Mouse (Mus musculus) hindbrain, embryonic 14.5 days (tissue): Measurements from ENCODE around the gene Slc35a1. TPM values are rescaled to one million over a fixed set of nuclear protein-coding genes. Genes with fewer than 3 reads are reported as not detected.

Source experiments
- ATAC-seq: fragments of 200-750 bp; cut with Nextera tagmentation; 2 replicates; pipeline ENCODE4 v1.8.0; 2017; ENCODE audit warnings: moderate number of reproducible peaks, mild to moderate bottlenecking, moderate TSS enrichment, moderate library complexity; ENCODE audit not compliant: low FRiP score
- DNase-seq: peaks from one replicate; pipeline ENCODE4 v3.0.0-alpha.2; 2015; ENCODE audit warnings: low spot score
- H3K27ac ChIP-seq: fragments of 300-500 bp; sonication (generic); 2 replicates; pipeline ENCODE4 v1.5.1; 2014; ENCODE audit warnings: mild to moderate bottlenecking, moderate library complexity
- H3K27me3 ChIP-seq: fragments of 300-500 bp; sonication (generic); 2 replicates; pipeline ENCODE4 v1.6.1; 2014; ENCODE audit warnings: mild to moderate bottlenecking, low read length, mixed read lengths; ENCODE audit not compliant: control insufficient read depth, insufficient read depth
- H3K36me3 ChIP-seq: fragments of 300-500 bp; sonication (generic); replicated peaks from 2 replicates; pipeline ENCODE4 v1.6.1; 2014; ENCODE audit not compliant: control insufficient read depth, insufficient read depth
- H3K4me1 ChIP-seq: fragments of 300-500 bp; sonication (generic); replicated peaks from 2 replicates; pipeline ENCODE4 v1.6.1; 2014; ENCODE audit warnings: antibody characterized with exemption, low read length, mixed read lengths; ENCODE audit not compliant: control insufficient read depth, insufficient read depth
- H3K4me2 ChIP-seq: fragments of 300-500 bp; sonication (generic); replicated peaks from 2 replicates; pipeline ENCODE4 v1.6.1; 2014; ENCODE audit warnings: mild to moderate bottlenecking, moderate library complexity
- H3K4me3 ChIP-seq: fragments of 300-500 bp; sonication (generic); replicated peaks from 2 replicates; pipeline ENCODE4 v1.5.1; 2014; ENCODE audit warnings: mild to moderate bottlenecking, low read length
- H3K9ac ChIP-seq: fragments of 300-500 bp; sonication (generic); 2 replicates; pipeline ENCODE4 v1.6.1; 2014
- H3K9me3 ChIP-seq: fragments of 300-500 bp; sonication (generic); 2 replicates; pipeline ENCODE4 v1.6.1; 2016; ENCODE audit warnings: low read length; ENCODE audit not compliant: control insufficient read depth
- WGBS: fragments of 180-500 bp; shearing (Covaris S2); extraction: QIAGEN DNeasy Blood & Tissue Kit; methylation state at CpG from one replicate; pipeline ENCODE4 v1.1.7; 2014; 5-methylcytosine and 5-hydroxymethylcytosine counted together
- polyA plus RNA-seq: library from polyadenylated mRNA; unstranded; fragments of >200 nt; fragmentation: Nextera tagmentation; extraction: Ambion mirVana; gene quantifications from 2 replicates; pipeline ENCODE4 v1.2.1, GENCODE M21; 2014

The Slc35a1 gene
- polyA plus RNA-seq, 1 experiment from 2014 or later: 47.3 TPM

GRCm38 (mm10) chr4:34636036-34636435 lies 51.2 kb downstream of the Slc35a1 start:
- no peak for DNase-seq
- peaks cover 41% of the 10 kb centered on the region for H3K36me3 ChIP-seq
- H3K27me3 ChIP-seq: no peaks in the 10 kb centered on the region
- H3K9me3 ChIP-seq: no peaks in the 10 kb centered on the region
- H3K27ac ChIP-seq: no peak overlapping the region
- H3K4me3 ChIP-seq: no peak overlapping the region
- no peaks in the 10 kb centered on the region for H3K4me1 ChIP-seq
- 85% methylated on average over 5 of the region's 5 CpGs for WGBS
- no peak for ATAC-seq
- no peak overlapping the region for H3K4me2 ChIP-seq
- no peak overlapping the region for H3K9ac ChIP-seq

GRCm38 (mm10) chr4:34634129-34634528 lies 53.1 kb downstream of the Slc35a1 start:
- no peak overlapping the region for H3K9ac ChIP-seq
- H3K4me1 ChIP-seq: no peaks in the 10 kb centered on the region
- no peaks in the 10 kb centered on the region for H3K9me3 ChIP-seq
- no peaks in the 10 kb centered on the region for H3K27me3 ChIP-seq
- H3K27ac ChIP-seq: no peak overlapping the region
- no peak for DNase-seq
- peaks cover 44% of the 10 kb centered on the region for H3K36me3 ChIP-seq
- WGBS: 98% methylated on average over 7 of the region's 7 CpGs
- no peak overlapping the region for H3K4me3 ChIP-seq
- H3K4me2 ChIP-seq: no peak overlapping the region
- ATAC-seq: no peak

- H3K27ac ChIP-seq: no peak overlapping the region
- H3K27me3 ChIP-seq: no peaks in the 10 kb centered on the region
- no peak overlapping the region for H3K4me3 ChIP-seq
- DNase-seq: no peak
- WGBS: 94% methylated on average over 1 of the region's 1 CpGs
- peaks cover 68% of the 10 kb centered on the region for H3K36me3 ChIP-seq
- H3K4me2 ChIP-seq: no peak overlapping the region
- no peaks in the 10 kb centered on the region for H3K9me3 ChIP-seq
- no peaks in the 10 kb centered on the region for H3K4me1 ChIP-seq
- ATAC-seq: no peak
- H3K9ac ChIP-seq: no peak overlapping the region
These were observed 57.3 kb downstream of the Slc35a1 start for GRCm38 (mm10) chr4:34629956-34630355.

GRCm38 (mm10) chr4:34626401-34626800 lies 60.8 kb downstream of the Slc35a1 start:
- H3K27me3 ChIP-seq: no peaks in the 10 kb centered on the region
- H3K4me3 ChIP-seq: no peak overlapping the region
- peaks cover 78% of the 10 kb centered on the region for H3K36me3 ChIP-seq
- H3K4me1 ChIP-seq: no peaks in the 10 kb centered on the region
- DNase-seq (no peak), ATAC-seq (no peak)
- no peaks in the 10 kb centered on the region for H3K9me3 ChIP-seq
- H3K4me2 ChIP-seq: no peak overlapping the region
- no peak overlapping the region for H3K27ac ChIP-seq
- 95% methylated on average over 6 of the region's 6 CpGs for WGBS
- no peak overlapping the region for H3K9ac ChIP-seq

GRCm38 (mm10) chr4:34625556-34625955 lies 61.7 kb downstream of the Slc35a1 start:
- no peaks in the 10 kb centered on the region for H3K9me3 ChIP-seq
- ATAC-seq (no peak), DNase-seq (no peak)
- no peaks in the 10 kb centered on the region for H3K4me1 ChIP-seq
- H3K4me2 ChIP-seq: no peak overlapping the region
- peaks cover 69% of the 10 kb centered on the region for H3K36me3 ChIP-seq
- H3K9ac ChIP-seq: no peak overlapping the region
- no peak overlapping the region for H3K4me3 ChIP-seq
- no peak overlapping the region for H3K27ac ChIP-seq
- H3K27me3 ChIP-seq: no peaks in the 10 kb centered on the region
- WGBS: 89% methylated on average over 4 of the region's 4 CpGs

GRCm38 (mm10) chr4:34616146-34616545 lies 71.1 kb downstream of the Slc35a1 start:
- Histone ChIP-seq H3K4me2 (peak overlapping the region; percentile 82), H3K36me3 (peaks cover 4% of the 10 kb centered on the region), H3K4me1 (peaks cover 22% of the 10 kb centered on the region), H3K4me3 (peak overlapping the region; percentile 77), H3K27ac (no peak overlapping the region), H3K27me3 (no peaks in the 10 kb centered on the region), H3K9me3 (no peaks in the 10 kb centered on the region), H3K9ac (peak overlapping the region; percentile 91)
- ATAC-seq: no peak
- 47% methylated on average over 8 of the region's 8 CpGs for WGBS
- DNase-seq: no peak

GRCm38 (mm10) chr4:34615303-34615702 lies 71.9 kb downstream of the Slc35a1 start:
- Histone ChIP-seq H3K4me1 (peaks cover 22% of the 10 kb centered on the region), H3K27me3 (no peaks in the 10 kb centered on the region), H3K36me3 (peaks cover 4% of the 10 kb centered on the region), H3K4me3 (peak overlapping the region; percentile 77), H3K9ac (peak overlapping the region; percentile 91), H3K27ac (peak overlapping the region; percentile 89), H3K9me3 (no peaks in the 10 kb centered on the region), H3K4me2 (peak overlapping the region; percentile 82)
- DNase-seq (peak; percentile 38), ATAC-seq (peak; percentile 15; the same call in 1 of the 2 replicates)
- WGBS: 3% methylated on average over 13 of the region's 13 CpGs

GRCm38 (mm10) chr4:34614630-34615094 lies 72.6 kb downstream of the Slc35a1 start, which contains the start of the genes Orc3 and Rars2:
TSS of gene Orc3 (minus strand) at chr4:34614944.
TSS of gene Rars2 (plus strand) at chr4:34614957.
- WGBS: under 1% methylated on average over 42 of the region's 42 CpGs

GRCm38 (mm10) chr4:34613571-34614145 lies 73.6 kb downstream of the Slc35a1 start:
- peaks cover 13% of the 10 kb centered on the region for H3K36me3 ChIP-seq
- no peaks in the 10 kb centered on the region for H3K9me3 ChIP-seq
- H3K4me2 ChIP-seq: peak overlapping the region; percentile 82
- H3K4me1 ChIP-seq: peaks cover 22% of the 10 kb centered on the region
- no peak for DNase-seq
- no peak overlapping the region for H3K27ac ChIP-seq
- no peak for ATAC-seq
- 73% methylated on average over 6 of the region's 6 CpGs for WGBS
- no peaks in the 10 kb centered on the region for H3K27me3 ChIP-seq
- H3K9ac ChIP-seq: peak overlapping the region; percentile 91
- H3K4me3 ChIP-seq: peak overlapping the region; percentile 77

More at GRCm38 (mm10) chr4:34614630-34615094, 72.6 kb downstream of the Slc35a1 start, which contains the start of the genes Orc3 and Rars2:
- Histone ChIP-seq H3K36me3 (peaks cover 3% of the 10 kb centered on the region), H3K9me3 (no peaks in the 10 kb centered on the region), H3K4me1 (peaks cover 22% of the 10 kb centered on the region), H3K9ac (peak within 1 kb of the TSS; percentile 91), H3K27ac (peak within 1 kb of the TSS; percentile 89), H3K4me2 (peak within 1 kb of the TSS; percentile 82), H3K27me3 (no peaks in the 10 kb centered on the region), H3K4me3 (peak within 1 kb of the TSS; percentile 77)
- ATAC-seq: peak; percentile 99
- DNase-seq: peak; percentile 92
